Mouse (Mus musculus) MN1 (cell line): ENCODE data around the gene Gm21970.

Experiments used
- DNase-seq: peaks from one replicate; pipeline ENCODE4 v3.0.0-alpha.2; 2016; ENCODE audit warnings: low spot score

Gene Gm21970

GRCm38 (mm10) chr16:91391421-91391820, at the start of gene Gm21970:
TSS of gene Gm21970 (plus strand) at chr16:91391721.
- no peak for DNase-seq

GRCm38 (mm10) chr16:91346491-91346890, 45.0 kb upstream of the Gm21970 start:
- no peak for DNase-seq

GRCm38 (mm10) chr16:91347491-91348263, 43.8 kb upstream of the Gm21970 start:
- DNase-seq: no peak

GRCm38 (mm10) chr16:91348264-91348565, 43.3 kb upstream of the Gm21970 start:
- DNase-seq: no peak

GRCm38 (mm10) chr16:91348588-91349330, 42.8 kb upstream of the Gm21970 start:
- DNase-seq: no peak

GRCm38 (mm10) chr16:91352084-91352562, 39.4 kb upstream of the Gm21970 start:
- peak; percentile 84 for DNase-seq

GRCm38 (mm10) chr16:91352749-91353148, 38.8 kb upstream of the Gm21970 start:
- peak; percentile 70 for DNase-seq

- DNase-seq: no peak
These were observed 38.3 kb upstream of the Gm21970 start for GRCm38 (mm10) chr16:91353177-91353576.

- DNase-seq: no peak
These were observed 37.9 kb upstream of the Gm21970 start for GRCm38 (mm10) chr16:91353638-91354037.

GRCm38 (mm10) chr16:91354599-91354998, 36.9 kb upstream of the Gm21970 start:
- no peak for DNase-seq

GRCm38 (mm10) chr16:91355160-91355559, 36.4 kb upstream of the Gm21970 start:
- DNase-seq: no peak

GRCm38 (mm10) chr16:91356760-91357525, 34.6 kb upstream of the Gm21970 start:
- DNase-seq: no peak

GRCm38 (mm10) chr16:91357526-91357900, 34.0 kb upstream of the Gm21970 start:
- DNase-seq: no peak

- DNase-seq: no peak
These were observed 33.0 kb upstream of the Gm21970 start for GRCm38 (mm10) chr16:91358555-91358954.

- no peak for DNase-seq
These were observed 32.0 kb upstream of the Gm21970 start for GRCm38 (mm10) chr16:91359531-91359930.

GRCm38 (mm10) chr16:91360162-91360561, 31.4 kb upstream of the Gm21970 start:
- no peak for DNase-seq

- no peak for DNase-seq
These were observed 29.5 kb upstream of the Gm21970 start for GRCm38 (mm10) chr16:91362006-91362405.

GRCm38 (mm10) chr16:91362616-91363272, 28.8 kb upstream of the Gm21970 start:
- peak; percentile 13 for DNase-seq

- DNase-seq: no peak
These were observed 28.0 kb upstream of the Gm21970 start for GRCm38 (mm10) chr16:91363483-91363882.

- no peak for DNase-seq
These were observed 25.0 kb upstream of the Gm21970 start for GRCm38 (mm10) chr16:91366567-91366966.

- DNase-seq: no peak
These were observed 24.5 kb upstream of the Gm21970 start for GRCm38 (mm10) chr16:91367066-91367465.
